In genomic region chr15:84323966-84324869, GRCm38 (mm10) we compare ENCODE assay signal across 10 mouse cellular contexts. TPM values are rescaled to one million over a fixed set of nuclear protein-coding genes. Genes with fewer than 3 reads are reported as not detected.
A peak's percentile ranks its signal among the peaks of the same experiment; 100 is the strongest.
DNase-seq lines count a peak whose midpoint lies in the region; ATAC-seq and TF ChIP-seq lines count a peak whose summit lies in the region.
"Had no signal": no experiment of that assay in that cellular context is flagged by ENCODE, and none has a peak within 500 bp of the region (broad histone marks: within the 10 kb centered on the region; RNA-seq: fewer than 3 reads in every experiment).

Gene Parvg (plus strand): TSS chr15:84324026.

- no peak for TF ChIP-seq CTCF in CH12.LX (conservative IDR thresholded peaks at IDR 0.05 in 1 of 2, IDR thresholded peaks at IDR 0.05 in 1 of 2; ENCODE audit: low read depth in 2 of 2, low read length in 2 of 2)
- no peak for TF ChIP-seq CTCF in small intestine, adult 2 months (IDR thresholded peaks at IDR 0.05; ENCODE audit: extremely low read depth, insufficient read length, insufficient replicate concordance, low read depth, low read length)

- no peaks in the 10 kb centered on the region for H3K36me3 ChIP-seq in heart, embryonic 15.5 days
- peaks cover 32 to 49% of the 10 kb centered on the region in 2 experiments for H3K36me3 ChIP-seq in CH12.LX (replicated peaks in 1 of 2; ENCODE audit: control insufficient read depth in 1 of 2, insufficient read depth in 1 of 2, low read length in 1 of 2)
- no peaks in the 10 kb centered on the region for H3K36me3 ChIP-seq in liver, embryonic 13.5 days
- H3K36me3 ChIP-seq in small intestine, adult 2 months (ENCODE audit: control insufficient read depth, insufficient read depth, low read length), result no peaks in the 10 kb centered on the region
- H3K36me3 ChIP-seq: embryonic facial prominence, embryonic 13.5 days had no signal

- H3K27ac ChIP-seq in heart, embryonic 15.5 days, result no peak within 1 kb of the TSS; the same call in 1 of the 2 replicates
- H3K27ac ChIP-seq in CH12.LX (ENCODE audit: insufficient read depth, low read depth), result peak within 1 kb of the TSS; percentile 37; the same call in 1 of the 2 replicates
- H3K27ac ChIP-seq in liver, embryonic 13.5 days, result peak within 1 kb of the TSS; percentile 36; the same call in 1 of the 2 replicates
- no peak within 1 kb of the TSS for H3K27ac ChIP-seq in small intestine, adult 2 months (ENCODE audit: insufficient read depth, low read depth, low read length)
- H3K27ac ChIP-seq: embryonic facial prominence, embryonic 13.5 days had no signal

- peak within 1 kb of the TSS; percentile 23; the same call in 1 of the 2 replicates for H3K4me2 ChIP-seq in heart, embryonic 15.5 days
- H3K4me2 ChIP-seq in CH12.LX (ENCODE audit: insufficient read depth, low read depth, poor library complexity, severe bottlenecking), result peak within 1 kb of the TSS; percentile 69
- peak within 1 kb of the TSS; percentile 48 for H3K4me2 ChIP-seq in liver, embryonic 13.5 days
- H3K4me2 ChIP-seq: embryonic facial prominence, embryonic 13.5 days had no signal

- H3K79me2 ChIP-seq in CH12.LX (replicated peaks; ENCODE audit: control insufficient read depth, extremely low read depth, insufficient read depth, poor library complexity, severe bottlenecking), result peaks cover 21% of the 10 kb centered on the region

- no peak for TF ChIP-seq RAD21 in CH12.LX (IDR thresholded peaks at IDR 0.05; ENCODE audit: low read depth, low read length)

- H3K9me3 ChIP-seq in heart, embryonic 15.5 days (replicated peaks), result no peaks in the 10 kb centered on the region
- H3K9me3 ChIP-seq in CH12.LX (replicated peaks; ENCODE audit: low read length), result no peaks in the 10 kb centered on the region
- no peaks in the 10 kb centered on the region for H3K9me3 ChIP-seq in liver, embryonic 13.5 days (replicated peaks)
- H3K9me3 ChIP-seq: embryonic facial prominence, embryonic 13.5 days had no signal

- no peak for ATAC-seq in heart, embryonic 15.5 days (replicated peaks; ENCODE audit: insufficient number of reproducible peaks, insufficient read depth, low FRiP score, low read depth)
- no peak for ATAC-seq in liver, embryonic 13.5 days (ENCODE audit: low read depth)

- in situ Hi-C loops in CH12.LX (cut with MboI; ENCODE audit: low pct_ligation_motif_present, low pct_unique_long_range_greater_than_20kb, low sequenced_read_pairs), result no loop called here

- H3K9ac ChIP-seq in heart, embryonic 15.5 days, result 0 out of 2 replicates have a peak within 1 kb of the TSS, but pooled peaks have one; percentile 12
- peak within 1 kb of the TSS; percentile 95 for H3K9ac ChIP-seq in CH12.LX (ENCODE audit: insufficient read depth, low read depth)
- H3K9ac ChIP-seq in liver, embryonic 13.5 days, result peak within 1 kb of the TSS; percentile 58
- H3K9ac ChIP-seq: embryonic facial prominence, embryonic 13.5 days had no signal

- no peaks in the 10 kb centered on the region for H3K27me3 ChIP-seq in heart, embryonic 15.5 days
- no peaks in the 10 kb centered on the region for H3K27me3 ChIP-seq in CH12.LX (replicated peaks)
- H3K27me3 ChIP-seq in liver, embryonic 13.5 days, result no peaks in the 10 kb centered on the region
- H3K27me3 ChIP-seq in small intestine, adult 2 months (ENCODE audit: control insufficient read depth, insufficient read depth, low read length), result no peaks in the 10 kb centered on the region
- H3K27me3 ChIP-seq: embryonic facial prominence, embryonic 13.5 days had no signal

- WGBS in heart, embryonic 15.5 days, result 69% methylated on average over 10 of the region's 10 CpGs
- WGBS in liver, embryonic 13.5 days (ENCODE audit: insufficient replicate concordance), result 33% methylated on average over 10 of the region's 10 CpGs
- WGBS in small intestine, adult 2 months, result 71% methylated on average over 10 of the region's 10 CpGs

- 0 out of 2 replicates have a peak, but pooled peaks cover 8% of the 10 kb centered on the region for H3K4me1 ChIP-seq in heart, embryonic 15.5 days (replicated peaks)
- H3K4me1 ChIP-seq in CH12.LX (ENCODE audit: control insufficient read depth in 1 of 2, insufficient read depth in 2 of 2), result peaks cover 6 to 52% of the 10 kb centered on the region in 2 experiments; a peak in 3 of 4 replicates
- H3K4me1 ChIP-seq in liver, embryonic 13.5 days (replicated peaks), result peaks cover 18% of the 10 kb centered on the region
- H3K4me1 ChIP-seq in small intestine, adult 2 months (ENCODE audit: control insufficient read depth, insufficient read depth, insufficient read length, low read length), result no peaks in the 10 kb centered on the region

- peak; percentile 64; the same call in 1 of the 2 replicates for TF ChIP-seq POLR2A in CH12.LX (IDR thresholded peaks at IDR 0.05; ENCODE audit: low read depth, low read length)
- TF ChIP-seq POLR2A in small intestine, adult 2 months (IDR thresholded peaks at IDR 0.05; ENCODE audit: low read depth, low read length), result no peak

- TF ChIP-seq EP300 in CH12.LX (IDR thresholded peaks at IDR 0.05; ENCODE audit: low read length), result no peak

- H3K4me3 ChIP-seq in heart, embryonic 15.5 days, result peak within 1 kb of the TSS; percentile 20
- peak within 1 kb of the TSS; percentile 68 to 85 (median 77) for H3K4me3 ChIP-seq in CH12.LX (replicated peaks in 1 of 3; ENCODE audit: low read depth in 2 of 3, low read length in 2 of 3, poor library complexity in 1 of 3)
- peak within 1 kb of the TSS; percentile 39 for H3K4me3 ChIP-seq in liver, embryonic 13.5 days (replicated peaks)
- H3K4me3 ChIP-seq in small intestine, adult 2 months (ENCODE audit: low read depth, low read length), result peak within 1 kb of the TSS; percentile 56
- H3K4me3 ChIP-seq: embryonic facial prominence, embryonic 13.5 days had no signal

- DNase-seq in heart, postnatal 4 days, result no peak
- DNase-seq in CH12.LX (ENCODE audit: extremely low read depth), result peak; percentile 64
- DNase-seq in liver, embryonic 13.5 days, result no peak
- no peak for DNase-seq in frontal cortex, postnatal 10 days (ENCODE audit: low spot score in 2 of 2)
- DNase-seq in cerebellum, adult 9-11 months, result no peak
- DNase-seq in right cerebral cortex, postnatal 25 days, result no peak
- DNase-seq: kidney, adult 8-10 months had no signal

- dilution Hi-C loops in CH12.LX (cut with MboI; ENCODE audit: extremely low pct_ligation_motif_present, extremely low pct_unique_long_range_greater_than_20kb, low sequenced_read_pairs), result no loop called here

TF ChIP-seq in CH12.LX, 34 proteins besides CTCF, POLR2A, EP300 and RAD21 (continues in another document):
- TF ChIP-seq NELFE (IDR thresholded peaks at IDR 0.05; ENCODE audit: low read depth, low read length), result no peak; the same call in 1 of the 2 replicates
- TF ChIP-seq ELF1 (IDR thresholded peaks at IDR 0.05; ENCODE audit: low read depth, low read length), result peak; percentile 64; the same call in 1 of the 2 replicates
- TF ChIP-seq HCFC1 (IDR thresholded peaks at IDR 0.05; ENCODE audit: low read depth, low read length), result peak; percentile 40; the same call in 1 of the 2 replicates
- TF ChIP-seq IRF4 (IDR thresholded peaks at IDR 0.05; ENCODE audit: low read depth, low read length), result no peak
- no peak for TF ChIP-seq MAZ (IDR thresholded peaks at IDR 0.05; ENCODE audit: low read depth, low read length)
- no peak for TF ChIP-seq ETS1 (conservative IDR thresholded peaks at IDR 0.05; ENCODE audit: low read depth, low read length)
- TF ChIP-seq BHLHE40 (IDR thresholded peaks at IDR 0.05; ENCODE audit: low read depth, low read length), result no peak
- TF ChIP-seq CHD1 (IDR thresholded peaks at IDR 0.05; ENCODE audit: low read depth, low read length), result no peak
- no peak for TF ChIP-seq USF2 (conservative IDR thresholded peaks at IDR 0.05; ENCODE audit: low read depth, low read length)
- TF ChIP-seq MEF2A (IDR thresholded peaks at IDR 0.05; ENCODE audit: borderline replicate concordance, low read depth, low read length), result peak; percentile 2; the same call in 1 of the 2 replicates
- no peak for TF ChIP-seq NRF1 (IDR thresholded peaks at IDR 0.05; ENCODE audit: low read depth, low read length)
- TF ChIP-seq E2F4 (IDR thresholded peaks at IDR 0.05; ENCODE audit: insufficient replicate concordance, low read depth, low read length), result no peak
- TF ChIP-seq MYC (IDR thresholded peaks at IDR 0.05; ENCODE audit: low read depth, low read length), result no peak
- TF ChIP-seq JUN (IDR thresholded peaks at IDR 0.05; ENCODE audit: insufficient read depth, low read depth, low read length), result no peak
- TF ChIP-seq TCF12 (IDR thresholded peaks at IDR 0.05; ENCODE audit: low read depth, low read length), result 0 out of 2 replicates have a peak, but pooled peaks have one; percentile 12
- no peak for TF ChIP-seq CHD2 (IDR thresholded peaks at IDR 0.05; ENCODE audit: low read length)
- TF ChIP-seq ZNF384 (IDR thresholded peaks at IDR 0.05; ENCODE audit: low read depth, low read length), result no peak
- TF ChIP-seq GABPA (IDR thresholded peaks at IDR 0.05; ENCODE audit: insufficient replicate concordance, low read depth, low read length), result no peak
- no peak for TF ChIP-seq SMC3 (IDR thresholded peaks at IDR 0.05; ENCODE audit: low read depth, low read length)
- TF ChIP-seq USF1 (IDR thresholded peaks at IDR 0.05; ENCODE audit: low read depth, low read length), result no peak
- no peak for TF ChIP-seq MAFK (IDR thresholded peaks at IDR 0.05; ENCODE audit: insufficient replicate concordance, low read length)
- TF ChIP-seq MAX (IDR thresholded peaks at IDR 0.05; ENCODE audit: low read length), result no peak
- TF ChIP-seq SIN3A (IDR thresholded peaks at IDR 0.05; ENCODE audit: low read length), result peak; percentile 33; the same call in 1 of the 2 replicates
- no peak for TF ChIP-seq UBTF (IDR thresholded peaks at IDR 0.05; ENCODE audit: low read depth, low read length)
- no peak for TF ChIP-seq ZMIZ1 (IDR thresholded peaks at IDR 0.05; ENCODE audit: low read depth, low read length)
- TF ChIP-seq ZKSCAN1 (IDR thresholded peaks at IDR 0.05; ENCODE audit: borderline replicate concordance, low read depth, low read length), result no peak
- TF ChIP-seq JUND (conservative IDR thresholded peaks at IDR 0.05; ENCODE audit: low read depth, low read length), result no peak
- TF ChIP-seq ZC3H11A (IDR thresholded peaks at IDR 0.05; ENCODE audit: low read depth, low read length), result no peak
- no peak for TF ChIP-seq MXI1 (IDR thresholded peaks at IDR 0.05; ENCODE audit: low read depth, low read length)
- TF ChIP-seq POLR2AphosphoS2 (IDR thresholded peaks at IDR 0.05; ENCODE audit: low read depth, low read length), result no peak

RNA-seq across cellular contexts. Expression of gene Parvg, which starts in this region (rescaled TPM):
- 1.7 and 13.4 TPM in 2 replicates for polyA plus RNA-seq in heart, embryonic 15.5 days (2015; fragmentation: Nextera tagmentation; extraction: Ambion mirVana)
- 1 to 10 TPM; 1.6 to 2.4 TPM for total RNA-seq in heart, postnatal 4 days (2021)
- total RNA-seq in CH12.LX (2012; rRNA removed) (71.0 and 93.7 TPM in 2 replicates), CH12.LX (2014; rRNA removed) (96.0 and 98.3 TPM in 2 replicates)
- 131 and 140 TPM in 2 replicates for polyA plus RNA-seq in CH12.LX (2012; ENCODE audit: insufficient read length, low read depth)
- polyA plus RNA-seq in liver, embryonic 13.5 days (2015; fragmentation: Nextera tagmentation; extraction: Ambion mirVana), result 9.4 and 9.8 TPM in 2 replicates
- 2.1 and 4.8 TPM in 2 replicates for polyA plus RNA-seq in small intestine, adult 2 months (2012; rRNA removed)

Comparison
In these comparisons a context has a peak if more than half of its experiments do, and no peak if none do; other contexts are left out.
1. RNA of gene Parvg (total RNA-seq): 71.0 to 98.3 TPM in CH12.LX; 1.6 to 2.4 TPM in heart, postnatal 4 days; every median in the first group is over 10 times any median in the second.
2. H3K27ac ChIP-seq: peak in CH12.LX (single experiment) and liver, embryonic 13.5 days (single experiment); none in heart, embryonic 15.5 days (single experiment) and small intestine, adult 2 months (single experiment).
3. H3K4me3 ChIP-seq: peak in every context shown above with its lines; median percentile 77 in CH12.LX; 56 in small intestine, adult 2 months; 39 in liver, embryonic 13.5 days; 20 in heart, embryonic 15.5 days.
4. H3K9ac ChIP-seq: peak in every context shown above with its lines; median percentile 95 in CH12.LX; 58 in liver, embryonic 13.5 days; 12 in heart, embryonic 15.5 days.
5. Peak in every context shown above with its lines, with median percentiles within 50 percentile points of each other: H3K4me2 ChIP-seq.